Mouse (Mus musculus) stomach, embryonic 14.5 days (tissue): ENCODE measurements at regions not wholly inside any gene's neighbourhood (a gene's known extent, or its start where the extent isn't known, plus 50 kb on each side); places are given as distances from the start of the nearest gene placed in this dataset.

Experiments
- ATAC-seq: fragments of 200-750 bp; cut with Nextera tagmentation; 2 replicates; pipeline ENCODE4 v1.8.0; 2017; ENCODE audit warnings: low read depth, moderate TSS enrichment; ENCODE audit not compliant: insufficient number of reproducible peaks, insufficient read depth, low FRiP score
- H3K27ac ChIP-seq: fragments of 300-500 bp; sonication (generic); 2 replicates; pipeline ENCODE4 v1.5.1; 2014; ENCODE audit warnings: mild to moderate bottlenecking, low read length, moderate library complexity, mixed read lengths
- H3K27me3 ChIP-seq: fragments of 300-500 bp; sonication (generic); 2 replicates; pipeline ENCODE4 v1.6.1; 2014; ENCODE audit warnings: low read length, control low read depth, mixed read lengths; ENCODE audit not compliant: control insufficient read depth, insufficient read depth
- H3K36me3 ChIP-seq: fragments of 300-500 bp; sonication (generic); 2 replicates; pipeline ENCODE4 v1.6.1; 2014; ENCODE audit warnings: mild to moderate bottlenecking, control low read depth, low read length, moderate library complexity, mixed read lengths; ENCODE audit not compliant: control insufficient read depth, insufficient read depth
- H3K4me1 ChIP-seq: fragments of 300-500 bp; sonication (generic); 2 replicates; pipeline ENCODE4 v1.6.1; 2014; ENCODE audit warnings: low read length, control low read depth, mixed read lengths; ENCODE audit not compliant: control insufficient read depth, insufficient read depth
- H3K4me2 ChIP-seq: fragments of 300-500 bp; sonication (generic); replicated peaks from 2 replicates; pipeline ENCODE4 v1.6.1; 2014; ENCODE audit warnings: low read depth, low read length, control low read depth
- H3K4me3 ChIP-seq: fragments of 300-500 bp; sonication (generic); 2 replicates; pipeline ENCODE4 v1.5.1; 2014; ENCODE audit warnings: low read depth, low read length, control low read depth
- H3K9ac ChIP-seq: fragments of 300-500 bp; sonication (generic); replicated peaks from 2 replicates; pipeline ENCODE4 v1.6.1; 2014; ENCODE audit warnings: low read depth, mild to moderate bottlenecking, control low read depth, low read length, moderate library complexity, mixed read lengths
- H3K9me3 ChIP-seq: fragments of 300-500 bp; sonication (generic); 2 replicates; pipeline ENCODE4 v1.6.1; 2016; ENCODE audit warnings: low read depth, low read length, control low read depth; ENCODE audit not compliant: control insufficient read depth
- WGBS: fragments of 180-500 bp; shearing (Covaris S2); extraction: QIAGEN DNeasy Blood & Tissue Kit; methylation state at CpG from one replicate; pipeline ENCODE4 v1.1.7; 2014; 5-methylcytosine and 5-hydroxymethylcytosine counted together

GRCm38 (mm10) chr8:6886779-6887402, 1774.2 kb downstream of the Efnb2 start:
- no peak for ATAC-seq
- Histone ChIP-seq H3K9me3 (no peaks in the 10 kb centered on the region), H3K9ac (no peak overlapping the region), H3K27me3 (no peaks in the 10 kb centered on the region), H3K27ac (no peak overlapping the region), H3K4me3 (no peak overlapping the region), H3K4me1 (no peaks in the 10 kb centered on the region), H3K36me3 (no peaks in the 10 kb centered on the region), H3K4me2 (no peak overlapping the region)
- WGBS = 80% methylated on average over 5 of the region's 5 CpGs

- ATAC-seq = no peak
- no peak overlapping the region for H3K4me3 ChIP-seq
- no peak overlapping the region for H3K9ac ChIP-seq
- no peaks in the 10 kb centered on the region for H3K27me3 ChIP-seq
- H3K9me3 ChIP-seq = no peaks in the 10 kb centered on the region
- H3K4me1 ChIP-seq = no peaks in the 10 kb centered on the region
- no peak overlapping the region for H3K4me2 ChIP-seq
- no peak overlapping the region for H3K27ac ChIP-seq
- H3K36me3 ChIP-seq = no peaks in the 10 kb centered on the region
Observed at GRCm38 (mm10) chr8:6884828-6885227, 1776.2 kb downstream of the Efnb2 start.

GRCm38 (mm10) chr8:6882626-6883025, 1777.5 kb upstream of the Slc10a2 start:
- Histone ChIP-seq H3K9ac (no peak overlapping the region), H3K4me2 (no peak overlapping the region), H3K36me3 (no peaks in the 10 kb centered on the region), H3K9me3 (no peaks in the 10 kb centered on the region), H3K4me3 (no peak overlapping the region), H3K4me1 (no peaks in the 10 kb centered on the region), H3K27me3 (no peaks in the 10 kb centered on the region), H3K27ac (no peak overlapping the region)
- ATAC-seq = no peak
- 93% methylated on average over 4 of the region's 4 CpGs for WGBS
